Mouse (Mus musculus): ENCODE data around the gene Srgap1. TPM values are rescaled to one million over a fixed set of nuclear protein-coding genes. Genes with fewer than 3 reads are reported as not detected.
"Not testable (repeated sequence)": the region's sequence is repeated elsewhere in the genome, so short reads cannot be mapped to it uniquely, and the experiment has no call there.

Srgap1 gene
- polyA plus RNA-seq, 1 experiment from 2014 or later = 30.7 TPM

DNA sequence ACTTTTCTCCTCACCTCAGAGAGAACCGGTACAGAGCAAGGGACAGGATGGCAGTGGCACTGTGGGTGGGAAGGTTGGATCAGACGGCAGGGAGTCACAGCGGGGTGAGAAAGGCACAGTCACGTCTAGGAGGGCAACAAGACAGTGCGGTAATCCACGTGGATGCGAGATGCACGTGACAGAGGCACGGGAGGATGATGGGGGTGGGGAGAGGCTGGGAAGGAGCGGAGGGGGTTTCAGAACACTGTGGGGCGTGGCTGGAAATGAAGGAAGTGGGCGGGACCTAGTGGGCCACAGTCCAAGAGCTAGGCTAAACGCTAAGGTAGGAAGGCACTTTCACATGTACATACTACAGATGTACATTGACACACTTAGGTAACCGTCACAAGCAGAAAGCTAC, 266.0 kb downstream of the Srgap1 start:
- Histone ChIP-seq H3K9me3 (replicated peaks) (no peaks in the 10 kb centered on the region), H3K9ac (replicated peaks) (no peak overlapping the region), H3K4me3 (replicated peaks) (no peak overlapping the region), H3K4me1 (no peaks in the 10 kb centered on the region), H3K27ac (replicated peaks) (no peak overlapping the region), H3K36me3 (peaks cover 34% of the 10 kb centered on the region), H3K4me2 (no peak overlapping the region), H3K27me3 (replicated peaks) (no peaks in the 10 kb centered on the region)
- ATAC-seq (ENCODE audit: low FRiP score) = no peak; the same call in 1 of the 2 replicates
- whole genome bisulfite sequencing = 49% methylated on average over 14 of the region's 14 CpGs

DNA sequence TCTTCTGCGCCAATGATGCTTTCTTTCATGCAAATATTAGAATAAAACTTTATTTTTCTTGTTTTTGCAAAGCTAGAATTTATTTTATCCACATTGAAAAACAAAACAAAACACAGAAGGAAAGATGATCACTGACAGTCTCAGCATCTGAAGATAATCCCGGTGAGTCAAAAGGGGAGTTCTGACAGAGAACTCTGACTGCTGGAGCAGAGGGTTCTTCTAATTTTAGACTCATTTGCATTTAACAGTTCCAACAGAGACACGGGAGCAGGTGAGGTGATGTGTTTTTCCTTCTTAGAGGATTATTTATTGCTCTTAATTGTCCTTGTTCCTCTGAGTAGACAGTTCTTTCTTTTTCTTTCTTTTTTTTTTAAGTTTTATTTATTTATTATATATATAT, 271.1 kb downstream of the Srgap1 start:
- 59% methylated on average over 3 of the region's 3 CpGs for WGBS

DNA sequence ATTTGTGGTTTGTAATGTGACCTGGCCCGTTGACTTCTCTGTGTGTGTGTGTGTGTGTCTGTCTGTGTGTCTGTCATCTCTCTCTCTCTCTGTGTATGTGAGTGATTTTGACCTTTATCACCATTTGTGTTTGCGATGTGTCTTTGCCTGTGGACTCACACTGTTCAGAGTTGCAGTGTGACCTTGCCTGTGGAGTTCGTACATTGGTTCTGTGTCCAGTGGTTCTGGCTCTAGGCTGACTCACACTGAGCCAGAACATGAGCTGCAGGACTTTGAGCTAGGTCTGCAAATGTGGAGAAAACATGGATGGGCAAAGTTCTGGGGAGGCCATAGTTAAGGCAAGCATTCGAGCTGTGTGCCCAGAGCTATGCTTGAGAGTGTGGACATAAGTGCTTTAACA, 273.3 kb downstream of the Srgap1 start:
- H3K4me2 ChIP-seq = no peak overlapping the region
- no peak overlapping the region for H3K4me3 ChIP-seq (replicated peaks)
- ATAC-seq (ENCODE audit: low FRiP score) = no peak
- H3K9me3 ChIP-seq (replicated peaks) = no peaks in the 10 kb centered on the region
- no peak overlapping the region for H3K27ac ChIP-seq (replicated peaks)
- H3K36me3 ChIP-seq = no peaks in the 10 kb centered on the region
- WGBS = 81% methylated on average over 4 of the region's 4 CpGs
- H3K9ac ChIP-seq (replicated peaks) = no peak overlapping the region
- no peaks in the 10 kb centered on the region for H3K4me1 ChIP-seq
- H3K27me3 ChIP-seq (replicated peaks) = no peaks in the 10 kb centered on the region

More for the DNA sequence above, 271.1 kb downstream of the Srgap1 start:
- Histone ChIP-seq H3K4me3 (replicated peaks) (no peak overlapping the region), H3K27me3 (replicated peaks) (no peaks in the 10 kb centered on the region), H3K36me3 (no peaks in the 10 kb centered on the region), H3K27ac (replicated peaks) (no peak overlapping the region), H3K9me3 (replicated peaks) (no peaks in the 10 kb centered on the region), H3K4me1 (no peaks in the 10 kb centered on the region), H3K9ac (replicated peaks) (no peak overlapping the region), H3K4me2 (no peak overlapping the region)
- no peak for ATAC-seq (ENCODE audit: low FRiP score)

DNA sequence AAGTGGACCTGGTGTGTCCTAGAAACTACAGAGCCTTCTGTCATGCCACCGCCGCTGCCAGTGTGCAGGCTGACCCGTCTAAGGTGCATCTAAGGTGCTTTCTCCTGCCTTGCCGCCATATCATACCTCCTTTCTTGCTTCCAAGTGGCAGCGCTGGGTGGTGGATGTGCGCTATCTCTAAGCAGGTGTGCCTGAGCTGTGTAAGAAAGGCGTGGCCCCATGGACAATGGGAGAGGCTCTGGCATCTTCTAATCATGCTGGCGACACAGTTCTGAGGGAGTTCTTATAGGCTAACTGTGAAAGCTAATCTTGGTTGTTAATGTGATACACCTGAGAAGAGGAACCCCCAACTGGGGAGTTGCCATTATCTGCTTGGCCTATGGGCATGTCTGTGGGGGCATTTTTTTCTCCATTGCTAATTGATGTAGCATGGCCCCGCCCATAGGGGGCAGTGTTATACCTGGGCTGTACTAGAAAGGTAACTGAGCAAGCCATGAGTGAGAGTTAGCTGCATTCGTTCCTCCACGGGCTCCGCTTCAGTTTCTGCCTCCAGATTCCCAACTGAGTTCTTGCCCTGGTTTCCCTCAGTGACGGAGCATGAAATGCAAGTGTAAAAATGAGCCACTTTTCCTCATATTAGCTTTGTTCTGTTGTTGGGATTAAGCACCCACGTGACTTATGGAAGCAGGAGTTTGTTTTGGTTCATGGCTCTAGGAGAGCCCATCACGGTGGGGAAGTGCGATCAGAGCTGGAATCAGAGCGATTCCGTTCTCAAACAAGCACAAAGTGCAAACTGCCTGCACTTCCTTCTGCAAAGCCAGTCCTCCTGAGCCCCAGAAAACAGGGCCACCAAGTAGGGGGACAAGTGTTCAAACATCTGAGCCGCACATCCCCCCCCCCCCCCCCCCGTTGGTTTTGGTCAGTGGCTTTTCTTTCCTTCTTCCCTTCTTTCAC, 276.2 kb downstream of the Srgap1 start:
- Histone ChIP-seq H3K36me3 (no peaks in the 10 kb centered on the region), H3K9ac (replicated peaks) (no peak overlapping the region), H3K9me3 (replicated peaks) (no peaks in the 10 kb centered on the region), H3K27ac (replicated peaks) (no peak overlapping the region), H3K4me2 (peak overlapping the region; percentile 27; the same call in 1 of the 2 replicates), H3K27me3 (replicated peaks) (no peaks in the 10 kb centered on the region), H3K4me1 (no peaks in the 10 kb centered on the region; the same call in 1 of the 2 replicates), H3K4me3 (replicated peaks) (no peak overlapping the region)
- ATAC-seq (ENCODE audit: low FRiP score) = no peak
- 54% methylated on average over 20 of the region's 20 CpGs for WGBS

- no peak overlapping the region for H3K4me3 ChIP-seq (replicated peaks)
- no peak overlapping the region for H3K4me2 ChIP-seq
- no peak for ATAC-seq (ENCODE audit: low FRiP score)
- H3K9ac ChIP-seq (replicated peaks) = no peak overlapping the region
- peaks cover 8% of the 10 kb centered on the region; the same call in 1 of the 2 replicates for H3K4me1 ChIP-seq
- 93% methylated on average over 5 of the region's 5 CpGs for WGBS
- no peaks in the 10 kb centered on the region for H3K27me3 ChIP-seq (replicated peaks)
- no peak overlapping the region for H3K27ac ChIP-seq (replicated peaks)
- no peaks in the 10 kb centered on the region for H3K36me3 ChIP-seq
- H3K9me3 ChIP-seq (replicated peaks) = no peaks in the 10 kb centered on the region
These were observed 277.4 kb downstream of the Srgap1 start for GRCm38 (mm10) chr10:121769711-121770110.

DNA sequence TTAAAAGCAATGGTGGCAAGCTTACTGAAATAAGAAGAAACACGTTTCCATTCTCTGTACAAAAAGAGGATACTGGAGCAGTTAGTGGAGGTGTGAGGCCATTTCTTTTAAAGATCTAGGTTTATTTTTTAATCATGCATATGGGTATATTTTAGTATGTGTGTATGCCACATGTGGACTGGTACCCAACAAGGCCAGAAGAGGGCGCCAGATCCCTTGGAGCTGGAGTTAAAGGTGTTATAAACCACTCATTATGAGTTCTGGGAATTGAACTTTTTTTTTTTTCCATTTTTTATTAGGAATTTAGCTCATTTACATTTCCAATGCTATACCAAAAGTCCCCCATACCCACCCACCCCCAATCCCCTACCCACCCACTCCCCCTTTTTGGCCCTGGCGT, 279.8 kb downstream of the Srgap1 start:
- not testable (repeated sequence) for H3K36me3 ChIP-seq; H3K4me3 ChIP-seq (replicated peaks); H3K4me2 ChIP-seq; H3K4me1 ChIP-seq; H3K27ac ChIP-seq (replicated peaks); H3K27me3 ChIP-seq (replicated peaks); H3K9me3 ChIP-seq (replicated peaks); H3K9ac ChIP-seq (replicated peaks); ATAC-seq (ENCODE audit: low FRiP score)
- WGBS = 84% methylated on average over 3 of the region's 3 CpGs

DNA sequence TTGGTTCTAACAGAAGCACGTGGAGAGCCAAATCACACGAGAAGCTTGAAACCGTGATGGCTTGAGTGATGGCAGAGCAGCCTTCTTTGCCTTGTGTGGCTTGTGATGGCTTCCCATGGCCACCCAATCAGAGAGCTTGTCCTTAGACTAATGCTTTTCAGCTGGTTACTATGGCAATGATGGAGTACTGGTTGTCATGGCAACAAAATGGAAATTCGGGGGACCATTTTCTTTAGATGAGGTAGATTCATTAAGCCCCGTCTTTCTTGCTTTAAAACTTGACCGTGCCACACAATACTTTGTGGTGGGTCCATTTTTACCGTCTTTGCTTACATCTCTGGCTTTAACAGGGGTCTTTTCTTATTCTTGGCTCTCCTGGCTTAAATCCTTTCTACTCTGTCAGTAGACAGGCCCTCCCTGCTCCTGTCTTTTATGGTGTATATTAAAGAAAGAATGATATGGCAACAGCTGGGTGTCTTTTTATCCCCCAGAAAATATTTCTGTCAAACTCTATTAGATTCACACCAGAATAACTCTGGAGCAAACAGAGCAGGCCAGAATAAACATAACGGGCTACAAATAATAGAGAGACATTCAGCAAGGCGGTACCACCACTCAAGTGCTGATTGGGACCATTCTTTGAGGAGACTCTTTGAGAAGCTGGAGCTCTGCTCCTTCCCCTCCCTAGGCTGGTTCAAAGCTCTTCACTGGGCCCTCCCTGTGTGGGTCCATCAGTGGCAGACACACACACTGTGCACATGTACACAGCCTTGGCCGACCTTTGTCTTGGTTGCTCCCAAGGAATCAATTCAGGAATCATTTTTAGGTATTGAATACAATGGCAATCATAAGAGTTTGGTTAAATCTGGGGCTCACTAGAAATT, 281.7 kb downstream of the Srgap1 start:
- no peak overlapping the region for H3K9ac ChIP-seq (replicated peaks)
- no peaks in the 10 kb centered on the region for H3K36me3 ChIP-seq
- no peak overlapping the region for H3K4me2 ChIP-seq
- peak overlapping the region; percentile 34 for H3K27ac ChIP-seq (replicated peaks)
- ATAC-seq (ENCODE audit: low FRiP score) = peak; percentile 92
- WGBS = 35% methylated on average over 10 of the region's 10 CpGs
- H3K9me3 ChIP-seq (replicated peaks) = no peaks in the 10 kb centered on the region
- H3K4me3 ChIP-seq (replicated peaks) = no peak overlapping the region
- H3K27me3 ChIP-seq (replicated peaks) = no peaks in the 10 kb centered on the region
- H3K4me1 ChIP-seq = peaks cover 8% of the 10 kb centered on the region; the same call in 1 of the 2 replicates

- ATAC-seq (ENCODE audit: low FRiP score) = no peak; the same call in 1 of the 2 replicates
- no peaks in the 10 kb centered on the region for H3K36me3 ChIP-seq
- no peak overlapping the region for H3K9ac ChIP-seq (replicated peaks)
- H3K4me2 ChIP-seq = no peak overlapping the region
- no peaks in the 10 kb centered on the region for H3K27me3 ChIP-seq (replicated peaks)
- H3K4me3 ChIP-seq (replicated peaks) = no peak overlapping the region
- peak overlapping the region; percentile 34; the same call in 1 of the 2 replicates for H3K27ac ChIP-seq (replicated peaks)
- H3K9me3 ChIP-seq (replicated peaks) = no peaks in the 10 kb centered on the region
- WGBS = 81% methylated on average over 13 of the region's 13 CpGs
- H3K4me1 ChIP-seq = peaks cover 8% of the 10 kb centered on the region; the same call in 1 of the 2 replicates
These were observed 282.5 kb downstream of the Srgap1 start for GRCm38 (mm10) chr10:121764469-121765173.

DNA sequence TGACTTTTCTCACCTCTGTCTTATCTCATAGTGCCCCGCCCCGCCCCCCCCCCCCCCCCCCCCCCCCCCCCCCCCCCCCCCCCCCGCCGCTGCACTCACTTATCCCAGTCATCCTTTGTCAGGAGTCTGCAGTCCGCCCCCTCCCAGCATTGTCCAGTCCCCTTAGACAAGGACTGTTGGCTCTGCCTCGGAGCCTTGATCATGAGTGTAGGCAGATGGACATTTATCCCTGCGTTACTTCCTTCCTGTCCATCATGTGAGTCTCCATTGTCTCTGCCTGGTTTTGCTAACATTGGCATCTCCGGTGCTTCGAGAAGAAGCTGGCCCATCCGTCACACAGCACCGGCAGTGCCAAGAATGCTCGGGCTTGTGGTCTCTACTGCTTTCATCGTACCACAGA, 283.9 kb downstream of the Srgap1 start:
- ATAC-seq (ENCODE audit: low FRiP score) = no peak
- no peak overlapping the region for H3K4me2 ChIP-seq
- WGBS = 81% methylated on average over 9 of the region's 13 CpGs
- H3K9me3 ChIP-seq (replicated peaks) = no peaks in the 10 kb centered on the region
- no peak overlapping the region for H3K4me3 ChIP-seq (replicated peaks)
- H3K4me1 ChIP-seq = peaks cover 8% of the 10 kb centered on the region; the same call in 1 of the 2 replicates
- no peaks in the 10 kb centered on the region for H3K27me3 ChIP-seq (replicated peaks)
- H3K36me3 ChIP-seq = no peaks in the 10 kb centered on the region
- no peak overlapping the region for H3K27ac ChIP-seq (replicated peaks)
- no peak overlapping the region for H3K9ac ChIP-seq (replicated peaks)

DNA sequence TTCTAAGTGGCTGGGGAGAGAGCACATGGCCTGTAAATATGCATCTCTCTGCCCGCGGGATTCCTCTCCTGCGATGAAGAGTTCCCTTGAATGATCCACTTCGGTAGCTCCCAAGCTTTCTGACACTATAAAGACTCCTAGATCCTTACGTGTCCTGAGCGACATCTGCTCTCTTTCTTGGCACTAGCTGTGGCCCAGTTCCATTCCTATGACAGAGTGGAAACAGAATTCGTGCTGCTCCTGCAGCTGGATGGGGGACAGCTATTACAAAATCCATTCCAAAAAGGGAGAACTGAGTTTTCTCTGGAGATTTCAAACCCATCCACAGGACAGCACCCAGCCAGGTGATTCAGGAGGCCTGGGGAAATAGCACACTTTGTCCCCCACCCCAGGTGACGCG, 285.0 kb downstream of the Srgap1 start:
- Histone ChIP-seq H3K4me3 (replicated peaks) (no peak overlapping the region), H3K4me2 (no peak overlapping the region), H3K36me3 (no peaks in the 10 kb centered on the region), H3K9me3 (replicated peaks) (no peaks in the 10 kb centered on the region), H3K4me1 (peaks cover 8% of the 10 kb centered on the region; the same call in 1 of the 2 replicates), H3K27ac (replicated peaks) (no peak overlapping the region), H3K27me3 (replicated peaks) (no peaks in the 10 kb centered on the region), H3K9ac (replicated peaks) (no peak overlapping the region)
- ATAC-seq (ENCODE audit: low FRiP score) = no peak
- 82% methylated on average over 9 of the region's 9 CpGs for WGBS

GRCm38 (mm10) chr10:121759095-121759494, 288.0 kb downstream of the Srgap1 start:
- H3K27ac ChIP-seq (replicated peaks) = no peak overlapping the region
- no peak overlapping the region for H3K4me2 ChIP-seq
- no peaks in the 10 kb centered on the region for H3K27me3 ChIP-seq (replicated peaks)
- WGBS = 60% methylated on average over 8 of the region's 8 CpGs
- H3K4me3 ChIP-seq (replicated peaks) = no peak overlapping the region
- H3K9ac ChIP-seq (replicated peaks) = no peak overlapping the region
- no peaks in the 10 kb centered on the region for H3K36me3 ChIP-seq
- H3K4me1 ChIP-seq = no peaks in the 10 kb centered on the region
- no peaks in the 10 kb centered on the region for H3K9me3 ChIP-seq (replicated peaks)
- ATAC-seq (ENCODE audit: low FRiP score) = no peak
